Mouse (Mus musculus) embryonic facial prominence, embryonic 15.5 days (tissue): ENCODE results near the gene Meis2. TPM values are rescaled to one million over a fixed set of nuclear protein-coding genes. Genes with fewer than 3 reads are reported as not detected.

Experiments used
- ATAC-seq: fragments of 200-750 bp; cut with Nextera tagmentation; 2 replicates; pipeline ENCODE4 v1.8.0; 2017; ENCODE audit warnings: low read depth, moderate TSS enrichment; ENCODE audit not compliant: insufficient number of reproducible peaks, low FRiP score, low TSS enrichment
- H3K27ac ChIP-seq: fragments of 300-500 bp; sonication (generic); replicated peaks from 2 replicates; pipeline ENCODE4 v1.5.1; 2015; ENCODE audit warnings: mild to moderate bottlenecking, inconsistent platforms
- H3K27me3 ChIP-seq: fragments of 300-500 bp; sonication (generic); 2 replicates; pipeline ENCODE4 v1.6.1; 2015; ENCODE audit warnings: inconsistent platforms
- H3K36me3 ChIP-seq: fragments of 300-500 bp; sonication (generic); 2 replicates; pipeline ENCODE4 v1.6.1; 2015; ENCODE audit warnings: mild to moderate bottlenecking, inconsistent platforms
- H3K4me1 ChIP-seq: fragments of 300-500 bp; sonication (generic); 2 replicates; pipeline ENCODE4 v1.6.1; 2015; ENCODE audit warnings: inconsistent platforms
- H3K4me2 ChIP-seq: fragments of 300-500 bp; sonication (generic); replicated peaks from 2 replicates; pipeline ENCODE4 v1.6.1; 2015; ENCODE audit warnings: mild to moderate bottlenecking, inconsistent platforms
- H3K4me3 ChIP-seq: fragments of 300-500 bp; sonication (generic); replicated peaks from 2 replicates; pipeline ENCODE4 v1.5.1; 2015; ENCODE audit warnings: mild to moderate bottlenecking, inconsistent platforms
- H3K9ac ChIP-seq: fragments of 300-500 bp; sonication (generic); 2 replicates; pipeline ENCODE4 v1.6.1; 2015; ENCODE audit warnings: inconsistent platforms
- H3K9me3 ChIP-seq: fragments of 300-500 bp; sonication (generic); replicated peaks from 2 replicates; pipeline ENCODE4 v1.6.1; 2016; ENCODE audit warnings: inconsistent platforms
- WGBS: fragments of 180-500 bp; shearing (Covaris S2); methylation state at CpG from one replicate; pipeline ENCODE4 v1.1.7; 2015; 5-methylcytosine and 5-hydroxymethylcytosine counted together
- polyA plus RNA-seq: library from polyadenylated mRNA; unstranded; fragments of >200 nt; fragmentation: Nextera tagmentation; extraction: Ambion mirVana; gene quantifications from 2 replicates; pipeline ENCODE4 v1.2.1, GENCODE M21; 2015

Gene Meis2
- polyA plus RNA-seq, 1 experiment from 2014 or later: 33.4 TPM

GRCm38 (mm10) chr2:116067711-116068110 is 2.1 kb upstream of the Meis2 start:
- peak overlapping the region; percentile 74 for H3K27ac ChIP-seq
- WGBS: 10% methylated on average over 15 of the region's 15 CpGs
- H3K9ac ChIP-seq: peak overlapping the region; percentile 9; the same call in 1 of the 2 replicates
- ATAC-seq: no peak
- peak overlapping the region; percentile 63 for H3K4me3 ChIP-seq
- H3K36me3 ChIP-seq: no peaks in the 10 kb centered on the region
- H3K27me3 ChIP-seq: peaks cover 21% of the 10 kb centered on the region
- H3K4me1 ChIP-seq: peaks cover 12% of the 10 kb centered on the region; the same call in 1 of the 2 replicates
- H3K4me2 ChIP-seq: peak overlapping the region; percentile 72
- no peaks in the 10 kb centered on the region for H3K9me3 ChIP-seq

GRCm38 (mm10) chr2:116067065-116067497 is 1.4 kb upstream of the Meis2 start:
- under 1% methylated on average over 27 of the region's 27 CpGs for WGBS

GRCm38 (mm10) chr2:116066057-116066941 is 660 bp upstream of the Meis2 start:
- WGBS: under 1% methylated on average over 36 of the region's 36 CpGs
- Histone ChIP-seq H3K4me2 (peak overlapping the region; percentile 72), H3K36me3 (no peaks in the 10 kb centered on the region), H3K9me3 (no peaks in the 10 kb centered on the region), H3K9ac (peak overlapping the region; percentile 44), H3K27ac (peak overlapping the region; percentile 96), H3K27me3 (peaks cover 12% of the 10 kb centered on the region), H3K4me3 (peak overlapping the region; percentile 63), H3K4me1 (peaks cover 21% of the 10 kb centered on the region)
- ATAC-seq: no peak

More at GRCm38 (mm10) chr2:116067065-116067497, 1.4 kb upstream of the Meis2 start:
- Histone ChIP-seq H3K4me1 (peaks cover 18% of the 10 kb centered on the region), H3K4me3 (peak overlapping the region; percentile 63), H3K36me3 (no peaks in the 10 kb centered on the region), H3K27me3 (peaks cover 18% of the 10 kb centered on the region), H3K4me2 (peak overlapping the region; percentile 72), H3K27ac (peak overlapping the region; percentile 96), H3K9me3 (no peaks in the 10 kb centered on the region), H3K9ac (peak overlapping the region; percentile 44)
- peak; percentile 71 for ATAC-seq

GRCm38 (mm10) chr2:116065057-116065456 is 582 bp downstream of the Meis2 start:
- Histone ChIP-seq H3K27me3 (peaks cover 6% of the 10 kb centered on the region; the same call in 1 of the 2 replicates), H3K36me3 (no peaks in the 10 kb centered on the region), H3K9ac (peak overlapping the region; percentile 50), H3K4me3 (peak overlapping the region; percentile 63), H3K4me1 (peaks cover 33% of the 10 kb centered on the region), H3K4me2 (peak overlapping the region; percentile 72), H3K9me3 (no peaks in the 10 kb centered on the region), H3K27ac (peak overlapping the region; percentile 94)
- under 1% methylated on average over 10 of the region's 10 CpGs for WGBS
- ATAC-seq: no peak

GRCm38 (mm10) chr2:116064521-116064920 is 1.1 kb downstream of the Meis2 start:
- no peak for ATAC-seq
- H3K4me1 ChIP-seq: peaks cover 34% of the 10 kb centered on the region
- 0% methylated on average over 20 of the region's 20 CpGs for WGBS

GRCm38 (mm10) chr2:116063819-116064293 is 1.8 kb downstream of the Meis2 start:
- under 1% methylated on average over 37 of the region's 37 CpGs for WGBS
- Histone ChIP-seq H3K9ac (peak overlapping the region; percentile 82), H3K4me3 (peak overlapping the region; percentile 63), H3K36me3 (no peaks in the 10 kb centered on the region), H3K4me1 (peaks cover 34% of the 10 kb centered on the region), H3K4me2 (peak overlapping the region; percentile 72), H3K27ac (peak overlapping the region; percentile 94), H3K27me3 (peaks cover 4% of the 10 kb centered on the region; the same call in 1 of the 2 replicates), H3K9me3 (no peaks in the 10 kb centered on the region)
- ATAC-seq: no peak

More at GRCm38 (mm10) chr2:116064521-116064920, 1.1 kb downstream of the Meis2 start:
- H3K27ac ChIP-seq: peak overlapping the region; percentile 94
- H3K4me3 ChIP-seq: peak overlapping the region; percentile 63
- peak overlapping the region; percentile 72 for H3K4me2 ChIP-seq
- H3K27me3 ChIP-seq: peaks cover 6% of the 10 kb centered on the region
- no peaks in the 10 kb centered on the region for H3K9me3 ChIP-seq
- no peaks in the 10 kb centered on the region for H3K36me3 ChIP-seq
- peak overlapping the region; percentile 50 for H3K9ac ChIP-seq

- peaks cover 9% of the 10 kb centered on the region; the same call in 1 of the 2 replicates for H3K27me3 ChIP-seq
- peak overlapping the region; percentile 94 for H3K27ac ChIP-seq
- peak overlapping the region; percentile 63 for H3K4me3 ChIP-seq
- no peaks in the 10 kb centered on the region for H3K36me3 ChIP-seq
- ATAC-seq: no peak
- H3K4me2 ChIP-seq: peak overlapping the region; percentile 72
- peaks cover 34% of the 10 kb centered on the region for H3K4me1 ChIP-seq
- H3K9me3 ChIP-seq: no peaks in the 10 kb centered on the region
- WGBS: 1% methylated on average over 36 of the region's 36 CpGs
- H3K9ac ChIP-seq: peak overlapping the region; percentile 82
These were observed 2.7 kb downstream of the Meis2 start for GRCm38 (mm10) chr2:116062761-116063441.

- H3K27ac ChIP-seq: peak overlapping the region; percentile 94
- peak overlapping the region; percentile 63 for H3K4me3 ChIP-seq
- no peaks in the 10 kb centered on the region for H3K36me3 ChIP-seq
- no peak for ATAC-seq
- H3K9me3 ChIP-seq: no peaks in the 10 kb centered on the region
- peak overlapping the region; percentile 72 for H3K4me2 ChIP-seq
- H3K27me3 ChIP-seq: peaks cover 9% of the 10 kb centered on the region; the same call in 1 of the 2 replicates
- H3K4me1 ChIP-seq: peaks cover 31% of the 10 kb centered on the region
- peak overlapping the region; percentile 82 for H3K9ac ChIP-seq
- WGBS: 1% methylated on average over 20 of the region's 20 CpGs
These were observed 3.4 kb downstream of the Meis2 start for GRCm38 (mm10) chr2:116062251-116062651.

- ATAC-seq: no peak
- Histone ChIP-seq H3K9me3 (no peaks in the 10 kb centered on the region), H3K9ac (peak overlapping the region; percentile 82), H3K4me3 (peak overlapping the region; percentile 63), H3K27me3 (peaks cover 9% of the 10 kb centered on the region; the same call in 1 of the 2 replicates), H3K36me3 (no peaks in the 10 kb centered on the region), H3K4me2 (peak overlapping the region; percentile 72), H3K4me1 (peaks cover 27% of the 10 kb centered on the region), H3K27ac (peak overlapping the region; percentile 94)
- 2% methylated on average over 30 of the region's 30 CpGs for WGBS
These were observed 4.1 kb downstream of the Meis2 start for GRCm38 (mm10) chr2:116061401-116062021.

GRCm38 (mm10) chr2:116060701-116061400 is 4.8 kb downstream of the Meis2 start:
- peak overlapping the region; percentile 63 for H3K4me3 ChIP-seq
- no peaks in the 10 kb centered on the region for H3K9me3 ChIP-seq
- WGBS: 12% methylated on average over 21 of the region's 21 CpGs
- H3K4me2 ChIP-seq: peak overlapping the region; percentile 72
- peaks cover 27% of the 10 kb centered on the region for H3K4me1 ChIP-seq
- peaks cover 9% of the 10 kb centered on the region; the same call in 1 of the 2 replicates for H3K27me3 ChIP-seq
- no peak for ATAC-seq
- H3K27ac ChIP-seq: peak overlapping the region; percentile 34; the same call in 1 of the 2 replicates
- no peaks in the 10 kb centered on the region for H3K36me3 ChIP-seq
- H3K9ac ChIP-seq: peak overlapping the region; percentile 82; the same call in 1 of the 2 replicates
